Mouse (Mus musculus): ENCODE data around the gene Gtf3c5. TPM values are rescaled to one million over a fixed set of nuclear protein-coding genes. Genes with fewer than 3 reads are reported as not detected.

The Gtf3c5 gene
- 18.0 and 34.6 TPM in 2 replicates for polyA plus RNA-seq (2012; rRNA removed; ENCODE audit: low replicate concordance)

GRCm38 (mm10) chr2:28583651-28584050 is at the start of gene Gtf3c5:
Gene Gtf3c5, minus strand, starts transcription at chr2:28583751.

GRCm38 (mm10) chr2:28621664-28622171 is 38.2 kb upstream of the Gtf3c5 start, which contains the start of gene Gfi1b:
Gene Gfi1b, minus strand, starts transcription at chr2:28621982.

GRCm38 (mm10) chr2:28563303-28563702 is 20.2 kb downstream of the Gtf3c5 start, which contains the start of gene Cel:
Gene Cel, minus strand, starts transcription at chr2:28563403.

Other genes with a start within 250 kb of the Gtf3c5 start
- gene Ppp1r26, start 137.0 kb downstream of the Gtf3c5 start, polyA plus RNA-seq (2012; rRNA removed; ENCODE audit: low replicate concordance): 0.77 and 7.0 TPM in 2 replicates
- 0.27 and 0.39 TPM in 2 replicates for gene 1700007K13Rik, start 117.4 kb downstream of the Gtf3c5 start, polyA plus RNA-seq (2012; rRNA removed; ENCODE audit: low replicate concordance)
- 47.9 and 57.4 TPM in 2 replicates for gene Mrps2, start 115.7 kb downstream of the Gtf3c5 start, polyA plus RNA-seq (2012; rRNA removed; ENCODE audit: low replicate concordance)
- gene Gbgt1, start 86.9 kb downstream of the Gtf3c5 start, polyA plus RNA-seq (2012; rRNA removed; ENCODE audit: low replicate concordance): 9.6 and 15.0 TPM in 2 replicates
- 0.76 and 1.2 TPM in 2 replicates for gene Gm10134, start 77.7 kb downstream of the Gtf3c5 start, polyA plus RNA-seq (2012; rRNA removed; ENCODE audit: low replicate concordance)
- 82.9 and 95.7 TPM in 2 replicates for gene Ralgds, start 70.6 kb downstream of the Gtf3c5 start, polyA plus RNA-seq (2012; rRNA removed; ENCODE audit: low replicate concordance)
- gene Cel, start 20.3 kb downstream of the Gtf3c5 start, polyA plus RNA-seq (2012; rRNA removed; ENCODE audit: low replicate concordance): 0.06 TPM in 2 replicates
- 0.86 and 0.93 TPM in 2 replicates for gene Gfi1b, start 38.2 kb upstream of the Gtf3c5 start, polyA plus RNA-seq (2012; rRNA removed; ENCODE audit: low replicate concordance)
- 13.5 and 19.2 TPM in 2 replicates for gene Tsc1, start 57.5 kb upstream of the Gtf3c5 start, polyA plus RNA-seq (2012; rRNA removed; ENCODE audit: low replicate concordance)
- 1.4 and 2.1 TPM in 2 replicates for gene Spaca9, start 116.0 kb upstream of the Gtf3c5 start, polyA plus RNA-seq (2012; rRNA removed; ENCODE audit: low replicate concordance)
- 0.53 and 0.72 TPM in 2 replicates for gene Ak8, start 116.4 kb upstream of the Gtf3c5 start, polyA plus RNA-seq (2012; rRNA removed; ENCODE audit: low replicate concordance)

Data from subcutaneous adipose tissue, adult 2 months (tissue).